In genomic region chr11:60140586-60141284, GRCm38 (mm10) we compare ENCODE assay signal across 8 mouse cellular contexts. TPM values are rescaled to one million over a fixed set of nuclear protein-coding genes. Genes with fewer than 3 reads are reported as not detected.
A peak's percentile ranks its signal among the peaks of the same experiment; 100 is the strongest.
DNase-seq lines count a peak whose midpoint lies in the region; ATAC-seq and TF ChIP-seq lines count a peak whose summit lies in the region.

No protein-coding gene starts in this region.

- TF ChIP-seq CTCF in E14TG2a.4 (conservative IDR thresholded peaks at IDR 0.05; ENCODE audit: low read length): no peak
- TF ChIP-seq CTCF in cortical plate, adult 2 months (IDR thresholded peaks at IDR 0.05; ENCODE audit: extremely low read depth, insufficient read depth, low read length): no peak

- H3K27ac ChIP-seq in heart, embryonic 10.5 days: peak overlapping the region; percentile 95
- H3K27ac ChIP-seq in cortical plate, adult 2 months (ENCODE audit: insufficient read depth, low read length): no peak overlapping the region
- peak overlapping the region; percentile 91 for H3K27ac ChIP-seq in hindbrain, embryonic 12.5 days
- H3K27ac ChIP-seq in midbrain, embryonic 13.5 days: peak overlapping the region; percentile 97

- 2% methylated on average over 31 of the region's 32 CpGs for WGBS in heart, embryonic 10.5 days
- 3% methylated on average over 23 of the region's 32 CpGs for WGBS in hindbrain, embryonic 12.5 days
- WGBS in midbrain, embryonic 13.5 days: 1% methylated on average over 24 of the region's 32 CpGs

- H3K27me3 ChIP-seq in heart, embryonic 10.5 days (ENCODE audit: insufficient read depth, poor library complexity, severe bottlenecking): no peaks in the 10 kb centered on the region
- peaks cover 59% of the 10 kb centered on the region for H3K27me3 ChIP-seq in E14TG2a.4 (ENCODE audit: insufficient read depth, low read length)
- no peaks in the 10 kb centered on the region for H3K27me3 ChIP-seq in hindbrain, embryonic 12.5 days
- H3K27me3 ChIP-seq in midbrain, embryonic 13.5 days: no peaks in the 10 kb centered on the region

- intact Hi-C loops in heart, postnatal 36 days (cut with DNase I): no loop called here

- DNase-seq in heart, embryonic 10.5 days (ENCODE audit: low spot score): peak; percentile 78
- DNase-seq in heart, postnatal 36 days: no peak
- DNase-seq in thymus, postnatal 4 days: no peak

- peak overlapping the region; percentile 91 for H3K4me2 ChIP-seq in hindbrain, embryonic 12.5 days (replicated peaks)
- H3K4me2 ChIP-seq in midbrain, embryonic 13.5 days (replicated peaks): peak overlapping the region; percentile 82

- peak overlapping the region; percentile 77 for H3K4me3 ChIP-seq in heart, embryonic 10.5 days
- peak overlapping the region; percentile 94 for H3K4me3 ChIP-seq in E14TG2a.4 (replicated peaks; ENCODE audit: low read length)
- peak overlapping the region; percentile 76 for H3K4me3 ChIP-seq in cortical plate, adult 2 months (ENCODE audit: insufficient read depth, low read length)
- H3K4me3 ChIP-seq in hindbrain, embryonic 12.5 days: peak overlapping the region; percentile 48
- peak overlapping the region; percentile 82 for H3K4me3 ChIP-seq in midbrain, embryonic 13.5 days (replicated peaks)

- TF ChIP-seq POLR2A in cortical plate, adult 2 months (IDR thresholded peaks at IDR 0.05; ENCODE audit: extremely low read depth, insufficient read depth, low read length): no peak

- H3K36me3 ChIP-seq in heart, embryonic 10.5 days: peaks cover 31% of the 10 kb centered on the region
- peaks cover 25% of the 10 kb centered on the region for H3K36me3 ChIP-seq in E14TG2a.4 (ENCODE audit: insufficient read depth, low read length)
- peaks cover 9% of the 10 kb centered on the region for H3K36me3 ChIP-seq in hindbrain, embryonic 12.5 days
- H3K36me3 ChIP-seq in midbrain, embryonic 13.5 days: peaks cover 18% of the 10 kb centered on the region

- ATAC-seq in hindbrain, embryonic 12.5 days (ENCODE audit: low FRiP score): no peak
- peak; percentile 0; the same call in 1 of the 2 replicates for ATAC-seq in midbrain, embryonic 13.5 days
- ATAC-seq in activated CD4-positive, CD25-positive, alpha-beta regulatory T cell, adult 4 months: no peak

- peaks cover 86% of the 10 kb centered on the region for H3K4me1 ChIP-seq in heart, embryonic 10.5 days
- H3K4me1 ChIP-seq in E14TG2a.4 (replicated peaks; ENCODE audit: low read depth, low read length): peaks cover 52% of the 10 kb centered on the region
- peaks cover 18% of the 10 kb centered on the region for H3K4me1 ChIP-seq in cortical plate, adult 2 months (ENCODE audit: control insufficient read depth, insufficient read depth, low read length)
- peaks cover 60% of the 10 kb centered on the region for H3K4me1 ChIP-seq in hindbrain, embryonic 12.5 days
- peaks cover 63% of the 10 kb centered on the region for H3K4me1 ChIP-seq in midbrain, embryonic 13.5 days (replicated peaks)

- peak overlapping the region; percentile 70 for H3K9ac ChIP-seq in hindbrain, embryonic 12.5 days
- H3K9ac ChIP-seq in midbrain, embryonic 13.5 days (replicated peaks): peak overlapping the region; percentile 91

- H3K9me3 ChIP-seq in heart, embryonic 10.5 days: no peaks in the 10 kb centered on the region
- no peaks in the 10 kb centered on the region for H3K9me3 ChIP-seq in E14TG2a.4 (ENCODE audit: low read length)
- no peaks in the 10 kb centered on the region for H3K9me3 ChIP-seq in hindbrain, embryonic 12.5 days (replicated peaks)
- H3K9me3 ChIP-seq in midbrain, embryonic 13.5 days: no peaks in the 10 kb centered on the region

RNA-seq across cellular contexts. Expression of gene Rai1, which starts 35.9 kb away (rescaled TPM):
- 21.2 and 32.5 TPM in 2 replicates for polyA plus RNA-seq in heart, embryonic 10.5 days (2016; fragmentation: Nextera tagmentation; extraction: Ambion mirVana)
- total RNA-seq in heart, postnatal 36 days (2021): 10 to 100 TPM; 24.2 to 24.5 TPM
- polyA plus RNA-seq in cortical plate, adult 2 months (2012; rRNA removed): 41.8 and 41.9 TPM in 2 replicates
- 40.2 and 43.0 TPM in 2 replicates for polyA plus RNA-seq in hindbrain, embryonic 12.5 days (2016; fragmentation: Nextera tagmentation; extraction: Ambion mirVana)
- 32.7 and 33.8 TPM in 2 replicates for polyA plus RNA-seq in midbrain, embryonic 13.5 days (2015; fragmentation: Nextera tagmentation; extraction: Ambion mirVana)
- polyA plus RNA-seq in activated CD4-positive, CD25-positive, alpha-beta regulatory T cell, adult 4 months (2017; shearing (Covaris generic)): 10 to 100 TPM in 1 of 2 experiments, 1 to 10 TPM in 1; 7.6 to 11.3 TPM
